Mouse (Mus musculus) spleen, postnatal 4 days (tissue): Measurements from ENCODE around the gene Shbg.

ENCODE experiments used
- DNase-seq, 2 experiments: peaks; one replicate each; pipeline ENCODE4 v3.0.0; 2022; ENCODE audit warnings: low spot score in 2 of 2

Shbg gene

DNA sequence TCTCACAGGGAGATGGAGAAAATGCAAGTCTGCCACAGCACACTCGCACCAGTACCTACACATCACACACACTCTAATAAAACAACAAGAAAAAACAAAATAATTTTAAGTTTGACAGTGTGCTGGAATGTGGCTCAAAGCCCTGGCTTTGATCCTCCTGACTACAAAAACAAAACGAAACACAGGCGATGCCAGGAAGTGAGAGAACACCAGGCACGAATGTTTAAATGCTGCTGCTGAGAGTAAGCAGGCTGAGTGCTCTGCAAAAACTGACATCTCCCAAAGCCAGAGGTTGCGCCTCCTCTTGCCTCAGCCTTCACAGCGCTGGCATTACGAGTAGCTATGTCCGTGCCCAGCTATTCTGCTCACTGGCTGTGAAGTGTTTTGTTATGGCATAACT is 52.6 kb downstream of the Shbg start:
- no peak for DNase-seq
